Mouse (Mus musculus): ENCODE results near the gene Fbxo42.
A peak's percentile ranks its signal among the peaks of the same experiment; 100 is the strongest.

The Fbxo42 gene

DNA sequence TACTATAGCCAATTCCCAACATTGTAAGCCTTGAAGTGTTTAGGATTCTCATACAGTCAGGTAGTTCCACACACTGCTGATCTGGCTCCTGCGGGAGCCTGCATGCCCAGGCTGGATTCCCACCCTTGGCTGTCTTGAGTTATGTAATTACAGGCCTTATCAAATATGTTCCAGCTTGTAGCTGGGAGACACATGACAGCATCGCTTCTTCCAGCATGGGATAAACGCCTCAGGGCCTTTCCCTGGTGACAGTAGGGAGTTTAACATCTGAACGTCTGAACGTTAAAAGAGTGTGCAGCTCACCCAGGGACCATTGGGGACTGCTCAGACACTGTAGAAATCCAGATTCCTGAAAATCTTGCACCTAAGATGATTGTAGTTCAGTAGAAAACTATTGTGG, 28.1 kb downstream of the Fbxo42 start:
- no peak for DNase-seq (ENCODE audit: low read depth, low spot score)

GRCm38 (mm10) chr4:141176328-141176838, 28.7 kb downstream of the Fbxo42 start:
- DNase-seq (ENCODE audit: low read depth, low spot score): no peak

DNA sequence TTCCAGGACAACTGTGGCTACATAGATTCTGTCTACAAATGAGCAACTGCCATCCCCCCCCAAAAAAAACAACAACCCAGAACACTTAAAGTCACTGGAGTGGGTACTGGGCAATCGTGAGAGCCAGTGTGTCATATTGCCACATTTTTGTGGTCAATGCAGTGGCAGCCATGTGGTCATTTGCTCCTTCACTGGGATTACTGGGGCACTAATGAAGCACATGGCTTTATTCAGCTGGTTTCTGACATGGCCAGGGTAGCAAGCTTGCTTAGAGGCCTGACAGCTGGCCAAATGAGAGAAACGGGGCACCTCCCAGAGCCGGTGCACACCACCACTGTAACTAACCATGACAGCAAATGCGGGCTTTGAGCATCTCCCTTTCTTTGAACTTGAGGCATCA, 30.8 kb downstream of the Fbxo42 start:
- no peak for DNase-seq (ENCODE audit: low read depth, low spot score)

DNA sequence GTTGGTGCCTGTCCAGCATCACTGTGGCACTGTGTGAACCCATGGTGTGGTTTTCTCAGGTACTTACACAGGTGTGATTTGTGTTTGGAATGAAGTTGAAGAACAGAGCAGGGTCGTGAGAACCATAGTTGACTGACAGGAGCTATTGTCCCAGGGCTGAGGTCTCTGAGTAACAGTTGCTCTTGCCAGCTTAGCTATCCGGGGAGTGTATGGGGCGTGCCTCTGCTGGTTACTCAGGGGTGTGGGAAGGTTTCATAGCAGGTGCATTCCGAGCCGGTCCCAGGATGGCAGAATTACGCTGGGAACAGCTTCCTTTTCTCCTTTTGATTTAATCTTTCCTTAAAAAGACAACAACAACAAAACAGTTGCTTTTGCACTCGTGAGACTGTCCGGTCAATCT, 33.1 kb downstream of the Fbxo42 start:
- no peak for DNase-seq (ENCODE audit: low read depth, low spot score)

- no peak for DNase-seq (ENCODE audit: low read depth, low spot score)
Observed at GRCm38 (mm10) chr4:141181981-141182380, 34.3 kb downstream of the Fbxo42 start.

GRCm38 (mm10) chr4:141183932-141184331, 36.2 kb downstream of the Fbxo42 start:
- no peak for DNase-seq (ENCODE audit: low read depth, low spot score)

- no peak for DNase-seq (ENCODE audit: low read depth, low spot score)
Observed at GRCm38 (mm10) chr4:141184426-141184825, 36.7 kb downstream of the Fbxo42 start.

DNA sequence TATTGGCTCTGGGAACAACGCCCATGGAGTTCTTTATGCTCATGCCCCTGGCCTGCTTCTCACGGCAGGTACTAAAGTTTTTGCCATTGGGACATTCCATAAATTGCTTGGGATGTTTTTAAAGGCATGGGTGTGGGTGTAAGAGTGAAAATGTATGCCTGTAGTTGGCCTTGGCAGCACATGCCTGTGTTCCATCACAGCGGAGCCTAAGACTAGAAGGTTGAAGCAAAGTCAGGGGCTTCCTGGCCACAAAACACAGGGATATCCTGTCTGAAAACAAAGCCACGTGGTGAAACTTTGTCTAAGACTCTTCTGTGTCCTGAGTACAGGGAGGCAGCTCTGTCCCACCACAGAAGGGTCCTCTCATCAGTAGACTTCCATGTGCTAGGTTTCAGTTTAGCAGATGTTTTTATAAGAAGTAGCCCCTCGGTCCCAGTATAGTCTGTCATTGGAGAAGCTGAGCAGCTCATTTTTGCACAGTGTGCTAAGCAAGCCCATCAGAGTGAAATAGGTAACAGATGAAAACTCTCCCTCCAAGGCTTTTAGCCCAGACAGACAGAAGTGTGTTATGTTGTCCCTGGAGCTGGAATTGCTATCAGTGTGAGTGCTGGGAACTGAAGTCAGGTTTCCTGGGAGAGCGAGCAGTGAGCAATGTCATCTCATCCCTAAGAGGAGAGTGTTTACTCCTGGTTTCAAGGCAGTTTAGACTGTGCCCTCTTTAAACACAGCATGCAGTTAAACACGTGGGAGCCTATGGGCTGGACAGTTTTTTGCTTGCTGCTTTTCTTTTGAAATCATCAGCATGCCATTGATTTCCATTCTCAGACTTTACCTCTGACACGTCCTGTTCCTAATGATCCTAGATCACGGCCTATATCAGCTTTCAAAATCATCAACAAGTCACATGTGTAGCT, 39.5 kb downstream of the Fbxo42 start:
- no peak for DNase-seq (ENCODE audit: low read depth, low spot score)

- no peak for DNase-seq (ENCODE audit: low read depth, low spot score)
Observed at GRCm38 (mm10) chr4:141191294-141191693, 43.6 kb downstream of the Fbxo42 start.

DNA sequence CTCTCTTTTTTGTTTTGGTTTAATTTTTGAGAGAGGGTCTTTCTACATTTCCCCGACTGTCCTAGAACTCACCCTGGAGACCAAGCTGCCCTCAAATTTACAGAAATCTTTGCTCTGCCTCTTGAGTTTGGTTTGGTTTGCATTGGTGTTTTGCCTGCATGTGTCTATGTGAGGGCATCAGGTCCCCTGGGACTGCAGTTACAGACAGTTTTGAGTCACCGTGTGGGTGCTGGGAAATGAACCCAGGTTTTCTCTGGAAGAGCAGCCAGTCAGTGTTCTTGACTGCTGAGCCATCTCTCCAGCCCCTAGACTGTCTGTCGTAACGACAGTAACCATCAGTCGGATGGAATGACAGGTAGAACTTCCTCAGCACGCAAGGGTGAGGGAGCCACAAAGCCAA, 46.8 kb downstream of the Fbxo42 start:
- DNase-seq (ENCODE audit: low read depth, low spot score): no peak

GRCm38 (mm10) chr4:141196981-141197685, 49.4 kb downstream of the Fbxo42 start:
- no peak for DNase-seq (ENCODE audit: low read depth, low spot score)

DNA sequence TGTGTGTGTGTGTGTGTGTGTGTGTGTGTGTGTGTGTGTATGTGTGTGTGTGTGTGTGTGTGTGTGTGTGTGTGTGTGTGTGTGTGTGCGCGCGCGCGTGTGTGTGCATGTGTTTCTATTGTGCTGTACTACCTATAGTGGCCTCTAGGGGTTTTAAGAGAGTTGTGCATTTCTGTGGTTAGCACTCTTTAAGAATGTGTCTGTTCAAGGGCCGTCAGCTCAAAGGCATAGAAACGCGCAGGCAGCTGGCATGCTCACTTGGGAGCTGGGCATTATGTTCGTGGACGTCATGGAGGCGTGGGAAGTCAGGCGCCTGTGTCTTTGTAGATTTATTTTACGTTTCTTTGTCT, 49.9 kb downstream of the Fbxo42 start:
- DNase-seq (ENCODE audit: low read depth, low spot score): no peak

- DNase-seq (ENCODE audit: low read depth, low spot score): no peak
Observed at GRCm38 (mm10) chr4:141200906-141201305, 53.2 kb downstream of the Fbxo42 start.

DNA sequence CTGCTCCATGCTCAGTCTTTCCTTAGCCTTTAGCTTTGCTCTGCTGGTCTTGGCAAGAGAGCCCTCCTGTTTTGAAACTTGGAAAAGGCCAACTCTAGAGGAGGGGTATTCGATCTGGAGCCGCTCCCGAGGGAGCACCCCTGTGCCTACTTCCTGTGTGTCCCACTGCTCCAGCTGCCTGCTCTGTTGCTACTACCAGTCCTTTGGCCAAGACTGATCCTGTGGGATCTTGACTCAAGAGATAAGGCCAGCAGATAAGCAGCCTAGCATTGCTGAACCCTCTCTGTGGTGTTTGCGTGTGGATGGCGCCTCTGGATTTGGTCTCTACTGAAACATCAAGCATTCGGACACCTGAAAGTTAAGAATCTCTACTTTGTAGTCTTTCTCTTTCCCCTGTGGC, 54.5 kb downstream of the Fbxo42 start:
- no peak for DNase-seq (ENCODE audit: low read depth, low spot score)

GRCm38 (mm10) chr4:141204580-141205061, 56.9 kb downstream of the Fbxo42 start:
- DNase-seq (ENCODE audit: low read depth, low spot score): no peak

GRCm38 (mm10) chr4:141207081-141207480, 59.4 kb downstream of the Fbxo42 start:
- no peak for DNase-seq (ENCODE audit: low read depth, low spot score)

- no peak for DNase-seq (ENCODE audit: low read depth, low spot score)
Observed at GRCm38 (mm10) chr4:141210524-141211219, 63.0 kb downstream of the Fbxo42 start.

- no peak for DNase-seq (ENCODE audit: low read depth, low spot score)
Observed at GRCm38 (mm10) chr4:141211646-141212045, 63.9 kb downstream of the Fbxo42 start.

DNA sequence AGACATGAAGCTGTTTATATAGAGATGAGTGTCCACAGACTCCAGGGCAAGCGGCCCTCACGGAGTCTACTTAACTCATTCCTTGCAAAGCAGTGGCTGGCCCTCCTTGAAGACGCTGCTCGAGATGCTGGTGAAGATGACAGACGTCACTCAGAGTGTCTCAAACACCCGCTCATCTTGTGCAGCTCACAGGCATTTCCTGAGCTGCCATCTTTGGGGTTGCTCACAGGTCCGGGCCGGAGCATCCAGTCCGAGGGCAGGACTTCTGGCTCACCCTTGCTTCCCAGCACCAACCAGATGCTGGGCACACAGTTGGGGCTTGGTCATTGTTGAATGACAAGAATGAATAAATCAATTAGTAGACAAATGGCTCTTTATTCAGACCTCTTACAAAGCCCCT, 65.2 kb downstream of the Fbxo42 start:
- no peak for DNase-seq (ENCODE audit: low read depth, low spot score)

- no peak for DNase-seq (ENCODE audit: low read depth, low spot score)
Observed at GRCm38 (mm10) chr4:141213342-141213741, 65.6 kb downstream of the Fbxo42 start.

DNA sequence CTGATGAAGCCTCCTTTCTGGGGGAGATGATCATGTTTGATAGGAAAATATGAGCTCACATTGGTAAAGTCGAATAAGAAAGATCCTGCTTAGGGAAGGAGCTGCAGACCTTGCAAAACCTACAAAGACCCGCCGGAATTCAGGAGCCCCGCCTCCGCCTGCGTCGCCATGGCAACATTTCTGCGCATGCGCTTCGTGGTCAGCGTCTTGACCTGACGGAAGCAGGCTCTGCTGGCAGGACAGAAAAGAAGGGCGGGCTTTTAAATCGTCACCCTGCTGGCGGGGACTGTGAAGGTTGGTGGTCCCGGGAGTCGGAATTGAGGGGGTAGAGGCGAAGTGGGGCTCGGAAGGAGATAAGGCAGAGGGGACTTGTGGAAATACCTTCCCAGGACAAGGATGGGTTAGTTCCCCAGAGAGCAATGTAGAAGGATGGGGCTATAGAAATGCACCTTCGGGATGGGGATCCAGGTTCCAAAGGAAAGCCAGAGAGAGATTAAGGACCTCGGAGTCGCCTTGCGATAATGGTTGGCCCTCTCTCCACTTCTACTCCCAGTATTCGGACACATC, 66.1 kb downstream of the Fbxo42 start, which contains the start of gene Rsg1:
Rsg1 (plus strand) TSS at position 187 of the 567 bp plus-strand sequence.
- DNase-seq (ENCODE audit: low read depth, low spot score): peak; percentile 83
